Mouse (Mus musculus) heart, adult 2 months (tissue): ENCODE results near the gene Crk. TPM values are rescaled to one million over a fixed set of nuclear protein-coding genes. Genes with fewer than 3 reads are reported as not detected.

Experiments
- DNase-seq, 2 experiments: peaks; one replicate each; pipeline ENCODE4 v3.0.0; 2021
- H3K27ac ChIP-seq: fragments of 200-600 bp; 2 replicates; pipeline ENCODE4 v1.8.1; 2022
- H3K27me3 ChIP-seq: fragments of 200-500 bp; 2 replicates; pipeline ENCODE4 v1.6.1; 2012; ENCODE audit warnings: mild to moderate bottlenecking, low read length, inconsistent platforms, mixed read lengths; ENCODE audit not compliant: control insufficient read depth, insufficient read depth
- H3K36me3 ChIP-seq: fragments of 200-500 bp; 2 replicates; pipeline ENCODE4 v1.6.1; 2012; ENCODE audit warnings: low read length, inconsistent platforms; ENCODE audit not compliant: control insufficient read depth, insufficient read depth
- H3K4me1 ChIP-seq: fragments of 200-500 bp; 2 replicates; pipeline ENCODE4 v1.6.1; 2011; ENCODE audit warnings: low read length; ENCODE audit not compliant: control insufficient read depth, insufficient read depth
- H3K4me3 ChIP-seq: fragments of 200-600 bp; 2 replicates; pipeline ENCODE4 v1.8.1; 2022
- H3K79me2 ChIP-seq: fragments of 200-500 bp; replicated peaks from 2 replicates; pipeline ENCODE4 v1.6.1; 2012; ENCODE audit warnings: mild to moderate bottlenecking, inconsistent platforms, low read length, moderate library complexity, mixed read lengths; ENCODE audit not compliant: control insufficient read depth, insufficient read depth
- H3K9ac ChIP-seq: fragments of 200-500 bp; 2 replicates; pipeline ENCODE4 v1.6.1; 2012; ENCODE audit warnings: low read depth, mild to moderate bottlenecking, control low read depth, inconsistent platforms, low read length, mixed read lengths
- CTCF ChIP-seq: fragments of 200-600 bp; IDR thresholded peaks from 2 replicates; pipeline ENCODE4 v1.8.1; 2022; ENCODE audit warnings: antibody characterized with exemption, mild to moderate bottlenecking, moderate library complexity
- EP300 ChIP-seq: fragments of 200-500 bp; IDR thresholded peaks from 2 replicates; pipeline ENCODE4 v1.6.1; 2011; ENCODE audit warnings: low read depth, low read length, control low read depth; ENCODE audit not compliant: insufficient read depth
- POLR2A ChIP-seq: fragments of 200-500 bp; IDR thresholded peaks from 2 replicates; pipeline ENCODE4 v1.6.1; 2011; ENCODE audit warnings: mild to moderate bottlenecking, low read depth, low read length, control low read depth; ENCODE audit not compliant: insufficient read depth
- WGBS: fragments of 180-500 bp; shearing (Covaris S2); methylation state at CpG from one replicate; pipeline ENCODE4 v1.1.7; 2018; 5-methylcytosine and 5-hydroxymethylcytosine counted together
- intact Hi-C: fragments of 180-260 bp; cut with DNase I; formaldehyde crosslinking; loops from one replicate; pipeline ENCODE4 v1.15.1; 2025
- polyA plus RNA-seq: library from polyadenylated mRNA; depleted of rRNA; stranded (reverse); fragments of >200 nt; gene quantifications from 2 replicates; pipeline ENCODE4 v1.2.3, GENCODE M21; 2012
- total RNA-seq, 2 experiments: library from RNA; stranded (reverse); gene quantifications; 2 replicates each; pipeline ENCODE4 v1.2.3; 2021

Gene Crk
- total and polyA plus RNA-seq, 3 experiments, result 27.6 to 90.3 (median 82.9) TPM

DNA sequence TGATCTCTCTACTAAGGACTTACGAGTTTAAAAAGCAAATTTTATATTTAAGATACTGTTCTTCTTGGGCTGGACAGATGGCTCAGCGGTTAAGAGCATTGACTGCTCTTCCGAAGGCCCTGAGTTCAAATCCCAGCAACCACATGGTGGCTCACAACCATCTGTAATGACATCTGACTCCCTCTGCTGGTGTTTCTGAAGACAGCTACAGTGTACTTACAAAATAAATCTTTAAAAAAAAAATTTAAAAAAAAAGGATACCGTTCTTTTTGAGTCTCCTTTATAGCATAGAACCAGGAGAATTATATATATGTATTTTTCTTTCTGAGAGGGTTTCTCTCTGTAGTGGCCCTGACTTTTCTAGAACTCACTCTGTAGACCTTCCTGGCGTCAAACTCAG is 21.5 kb downstream of the Crk start:
- WGBS, result 95% methylated on average over 5 of the region's 5 CpGs
- Histone ChIP-seq H3K36me3 (peaks cover 12% of the 10 kb centered on the region), H3K4me3 (no peak overlapping the region), H3K9ac (no peak overlapping the region), H3K4me1 (no peaks in the 10 kb centered on the region; the same call in 1 of the 2 replicates), H3K27me3 (no peaks in the 10 kb centered on the region), H3K27ac (no peak overlapping the region), H3K79me2 (peaks cover 10% of the 10 kb centered on the region)
- intact Hi-C loops, result no loop called here
- no peak for TF ChIP-seq POLR2A
- peak; percentile 26; the same call in 1 of the 2 replicates for TF ChIP-seq CTCF
- no peak for DNase-seq

DNA sequence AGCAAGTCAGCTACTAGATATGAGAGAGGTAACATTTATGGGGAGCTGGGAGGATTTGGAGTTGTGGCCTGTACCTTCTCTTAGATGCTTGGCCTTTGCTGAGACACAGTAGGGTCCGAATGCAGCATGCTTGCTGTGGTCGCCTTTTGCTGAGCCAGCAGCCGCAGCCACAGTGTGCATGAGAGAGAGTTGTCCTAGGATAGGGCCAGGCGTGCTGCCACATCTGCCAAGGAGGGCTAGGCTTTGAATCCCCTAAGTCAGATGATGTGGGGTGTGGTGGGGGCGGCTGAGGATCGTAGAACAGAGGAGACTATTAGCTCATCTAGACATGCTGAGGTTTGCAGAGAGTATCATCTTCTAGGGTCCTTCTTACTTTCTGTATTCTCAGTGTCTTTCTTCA is 23.7 kb downstream of the Crk start:
- H3K4me1 ChIP-seq, result no peaks in the 10 kb centered on the region; the same call in 1 of the 2 replicates
- H3K36me3 ChIP-seq, result peaks cover 7% of the 10 kb centered on the region
- TF ChIP-seq CTCF, result no peak
- no peak for TF ChIP-seq POLR2A
- no peak for TF ChIP-seq EP300
- DNase-seq, result no peak
- no peak overlapping the region for H3K9ac ChIP-seq
- no peak overlapping the region for H3K4me3 ChIP-seq
- peaks cover 6% of the 10 kb centered on the region for H3K79me2 ChIP-seq
- no peaks in the 10 kb centered on the region for H3K27me3 ChIP-seq
- WGBS, result 94% methylated on average over 6 of the region's 6 CpGs
- no peak overlapping the region for H3K27ac ChIP-seq
- intact Hi-C loops, result no loop called here

DNA sequence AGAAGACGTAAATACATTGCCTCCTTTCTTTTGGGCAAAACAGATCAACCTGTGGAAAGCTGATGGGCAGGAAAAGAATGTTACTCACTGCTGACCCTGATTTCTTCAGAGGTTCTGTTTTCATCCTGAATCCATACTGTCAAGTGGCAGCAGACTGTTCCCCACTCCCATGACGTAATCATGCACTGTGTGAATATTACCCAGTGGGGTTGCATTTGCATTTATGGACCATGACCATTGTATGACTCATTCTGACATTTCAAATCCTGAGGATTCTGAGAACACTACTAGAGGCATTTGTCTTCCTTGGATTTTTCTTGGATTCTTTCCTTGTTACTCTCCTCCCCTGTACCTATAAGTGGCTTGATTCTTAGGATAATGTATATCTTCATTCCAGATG is 24.7 kb downstream of the Crk start:
- no peak for TF ChIP-seq CTCF
- no peak for TF ChIP-seq POLR2A
- TF ChIP-seq EP300, result no peak
- 94% methylated on average over 2 of the region's 2 CpGs for WGBS

DNA sequence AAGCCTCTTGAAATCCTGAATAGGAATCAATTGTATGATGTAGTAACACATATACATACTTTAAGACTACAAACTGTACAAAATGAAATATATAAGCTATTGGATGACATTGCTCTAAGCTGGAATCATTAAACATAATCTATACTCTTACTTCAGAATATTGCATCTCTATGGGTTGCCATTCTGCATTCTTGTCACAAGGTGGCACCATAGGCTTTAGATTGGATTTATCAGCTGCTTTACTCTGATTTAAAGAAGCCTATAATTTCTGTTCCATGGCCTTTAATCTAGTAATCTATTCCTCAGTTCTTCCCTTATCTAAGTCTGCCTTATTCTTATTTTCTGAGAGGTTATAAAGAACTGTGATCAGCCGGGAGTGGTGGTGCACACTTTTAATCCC is 34.9 kb downstream of the Crk start:
- Histone ChIP-seq H3K4me1 (no peaks in the 10 kb centered on the region; the same call in 1 of the 2 replicates), H3K27me3 (no peaks in the 10 kb centered on the region), H3K27ac (no peak overlapping the region), H3K79me2 (no peaks in the 10 kb centered on the region), H3K9ac (no peak overlapping the region), H3K36me3 (no peaks in the 10 kb centered on the region), H3K4me3 (no peak overlapping the region)
- 97% methylated on average over 1 of the region's 1 CpGs for WGBS
- TF ChIP-seq EP300 (no peak), CTCF (peak; percentile 93)
- DNase-seq, result no peak
- intact Hi-C loops, result loop anchor here (2.0 to 5.0 kb wide), 2 partner anchors 198 to 453 kb away; no protein-coding TSS in a partner anchor

More for the DNA sequence above, 24.7 kb downstream of the Crk start:
- Histone ChIP-seq H3K27me3 (no peaks in the 10 kb centered on the region), H3K27ac (no peak overlapping the region), H3K4me1 (no peaks in the 10 kb centered on the region), H3K36me3 (peaks cover 4% of the 10 kb centered on the region), H3K9ac (no peak overlapping the region), H3K4me3 (no peak overlapping the region), H3K79me2 (peaks cover 3% of the 10 kb centered on the region; the same call in 1 of the 2 replicates)
- intact Hi-C loops, result no loop called here
- no peak for DNase-seq

DNA sequence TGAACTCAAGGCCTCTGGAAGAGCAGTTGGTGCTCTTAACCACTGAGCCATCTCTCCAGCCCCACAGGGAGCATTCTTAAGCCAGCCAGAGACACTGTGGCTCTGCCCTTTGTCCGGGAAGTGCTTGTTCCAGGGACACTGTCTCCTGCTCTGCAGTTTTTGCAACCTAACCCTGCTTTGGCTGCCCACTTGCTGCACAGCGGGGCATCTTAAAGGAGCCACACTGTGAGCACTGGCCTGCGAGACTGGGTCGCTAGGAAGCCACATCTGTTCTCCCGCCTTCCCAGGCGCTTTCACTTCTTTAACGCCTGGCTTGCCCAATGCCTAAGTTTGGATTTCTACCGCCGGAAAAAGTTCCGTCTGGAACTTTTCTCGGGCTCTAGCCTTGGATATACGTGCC is 36.5 kb downstream of the Crk start:
- no peak for TF ChIP-seq EP300
- no peak for TF ChIP-seq POLR2A
- TF ChIP-seq CTCF, result no peak
- DNase-seq, result no peak
- 44% methylated on average over 12 of the region's 12 CpGs for WGBS

DNA sequence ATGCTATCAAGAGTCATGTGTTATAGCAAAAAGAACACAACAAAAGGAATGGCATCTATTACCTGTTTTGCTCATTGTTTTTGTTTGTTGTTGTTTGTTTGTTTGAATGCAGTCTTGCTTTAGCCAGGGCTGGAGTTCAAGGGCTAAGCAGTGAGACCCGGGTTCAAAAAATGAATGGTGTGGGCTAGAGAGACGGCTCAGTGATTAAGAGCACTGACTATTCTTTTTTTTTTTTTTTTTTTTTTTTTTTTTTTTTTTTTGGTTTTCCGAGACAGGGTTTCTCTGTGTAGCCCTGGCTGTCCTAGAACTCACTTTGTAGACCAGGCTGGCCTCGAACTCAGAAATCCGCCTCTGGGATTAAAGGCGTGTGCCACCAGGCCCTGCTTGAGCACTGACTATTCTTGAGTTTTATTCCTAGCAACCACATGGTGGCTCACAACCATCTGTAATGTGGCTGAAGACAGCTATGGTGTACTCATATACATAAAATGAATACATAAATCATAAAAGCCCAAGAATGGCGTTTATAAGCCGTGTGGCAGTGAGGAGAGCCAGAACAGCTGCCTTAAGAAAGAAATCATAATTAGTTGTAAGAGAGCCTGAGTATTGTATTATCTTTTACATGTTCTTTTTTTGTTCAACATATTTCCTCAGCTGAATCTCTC is 37.7 kb downstream of the Crk start:
- intact Hi-C loops, result loop anchor here (5.0 kb wide), 1 partner anchor 251 kb away; no protein-coding TSS in a partner anchor

More for the DNA sequence above, 36.5 kb downstream of the Crk start:
- no peaks in the 10 kb centered on the region for H3K79me2 ChIP-seq
- intact Hi-C loops, result loop anchor here (2.0 to 5.0 kb wide), 2 partner anchors 252 to 451 kb away; no protein-coding TSS in a partner anchor
- no peaks in the 10 kb centered on the region for H3K36me3 ChIP-seq
- no peak overlapping the region for H3K27ac ChIP-seq
- H3K4me1 ChIP-seq, result no peaks in the 10 kb centered on the region
- no peaks in the 10 kb centered on the region for H3K27me3 ChIP-seq
- no peak overlapping the region for H3K9ac ChIP-seq
- no peak overlapping the region for H3K4me3 ChIP-seq

More for the DNA sequence above, 37.7 kb downstream of the Crk start:
- Histone ChIP-seq H3K27me3 (no peaks in the 10 kb centered on the region), H3K9ac (no peak overlapping the region), H3K4me1 (no peaks in the 10 kb centered on the region), H3K4me3 (no peak overlapping the region), H3K79me2 (no peaks in the 10 kb centered on the region), H3K36me3 (no peaks in the 10 kb centered on the region), H3K27ac (no peak overlapping the region)
- DNase-seq, result no peak
- WGBS, result 87% methylated on average over 8 of the region's 8 CpGs
- TF ChIP-seq POLR2A, result no peak
- no peak for TF ChIP-seq EP300
- TF ChIP-seq CTCF, result no peak
